Mouse (Mus musculus) intestine, embryonic 15.5 days (tissue): ENCODE data around the gene Pnn. TPM values are rescaled to one million over a fixed set of nuclear protein-coding genes. Genes with fewer than 3 reads are reported as not detected.
A peak's percentile ranks its signal among the peaks of the same experiment; 100 is the strongest.

ENCODE experiments used
- ATAC-seq: fragments of 200-750 bp; cut with Nextera tagmentation; 2 replicates; pipeline ENCODE4 v1.8.0; 2017; ENCODE audit warnings: moderate TSS enrichment, moderate library complexity
- H3K27ac ChIP-seq: fragments of 300-500 bp; sonication (generic); 2 replicates; pipeline ENCODE4 v1.5.1; 2015; ENCODE audit warnings: mild to moderate bottlenecking, inconsistent platforms
- H3K27me3 ChIP-seq: fragments of 300-500 bp; sonication (generic); replicated peaks from 2 replicates; pipeline ENCODE4 v1.6.1; 2015; ENCODE audit warnings: inconsistent platforms
- H3K36me3 ChIP-seq: fragments of 300-500 bp; sonication (generic); 2 replicates; pipeline ENCODE4 v1.6.1; 2015; ENCODE audit warnings: inconsistent platforms
- H3K4me1 ChIP-seq: fragments of 300-500 bp; sonication (generic); replicated peaks from 2 replicates; pipeline ENCODE4 v1.6.1; 2015; ENCODE audit warnings: inconsistent platforms
- H3K4me2 ChIP-seq: fragments of 300-500 bp; sonication (generic); replicated peaks from 2 replicates; pipeline ENCODE4 v1.6.1; 2015; ENCODE audit warnings: mild to moderate bottlenecking, inconsistent platforms
- H3K4me3 ChIP-seq: fragments of 300-500 bp; sonication (generic); replicated peaks from 2 replicates; pipeline ENCODE4 v1.5.1; 2015; ENCODE audit warnings: inconsistent platforms
- H3K9ac ChIP-seq: fragments of 300-500 bp; sonication (generic); 2 replicates; pipeline ENCODE4 v1.6.1; 2015; ENCODE audit warnings: inconsistent platforms
- H3K9me3 ChIP-seq: fragments of 300-500 bp; sonication (generic); 2 replicates; pipeline ENCODE4 v1.6.1; 2016; ENCODE audit warnings: inconsistent platforms
- WGBS: fragments of 180-500 bp; shearing (Covaris S2); methylation state at CpG from one replicate; pipeline ENCODE4 v1.1.7; 2015; 5-methylcytosine and 5-hydroxymethylcytosine counted together
- polyA plus RNA-seq: library from polyadenylated mRNA; unstranded; fragments of >200 nt; fragmentation: Nextera tagmentation; extraction: Ambion mirVana; gene quantifications from 2 replicates; pipeline ENCODE4 v1.2.1, GENCODE M21; 2015

The Pnn gene
- 81.7 and 90.8 TPM in 2 replicates for polyA plus RNA-seq

- ATAC-seq = peak; percentile 99
- no peaks in the 10 kb centered on the region for H3K4me1 ChIP-seq
- under 1% methylated on average over 43 of the region's 43 CpGs for WGBS
Observed at GRCm38 (mm10) chr12:59066448-59067077, at the start of gene Pnn. TSS of gene Pnn (plus strand) at chr12:59066884.

DNA sequence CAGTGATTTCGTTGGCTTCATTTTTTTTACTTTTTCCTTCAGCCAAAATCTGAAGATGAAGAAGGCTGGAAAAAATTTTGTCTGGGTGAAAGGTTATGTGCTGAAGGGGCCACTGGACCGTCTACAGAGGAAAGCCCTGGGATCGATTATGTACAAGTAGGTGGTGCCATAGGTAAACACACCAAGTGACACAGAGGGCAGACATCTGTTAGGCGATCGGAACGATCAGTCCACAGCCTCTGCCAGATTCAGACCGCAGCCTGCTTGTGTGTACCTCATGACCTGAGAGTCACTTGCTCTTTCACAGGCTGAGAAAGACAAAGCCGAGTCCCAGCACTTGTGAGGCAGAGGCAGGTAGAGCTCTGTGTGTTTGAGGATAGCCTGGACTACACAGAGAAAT is 48.7 kb upstream of the Pnn start:
- Histone ChIP-seq H3K36me3 (no peaks in the 10 kb centered on the region), H3K9me3 (no peaks in the 10 kb centered on the region), H3K27me3 (no peaks in the 10 kb centered on the region), H3K4me3 (no peak overlapping the region), H3K9ac (no peak overlapping the region), H3K4me1 (no peaks in the 10 kb centered on the region), H3K4me2 (no peak overlapping the region), H3K27ac (no peak overlapping the region)
- no peak for ATAC-seq
- WGBS = 83% methylated on average over 8 of the region's 8 CpGs

More at GRCm38 (mm10) chr12:59066448-59067077, at the start of gene Pnn:
- peak within 1 kb of the TSS; percentile 90 for H3K27ac ChIP-seq
- H3K9ac ChIP-seq = peak within 1 kb of the TSS; percentile 96
- peaks cover 18% of the 10 kb centered on the region for H3K36me3 ChIP-seq
- H3K27me3 ChIP-seq = no peaks in the 10 kb centered on the region
- peak within 1 kb of the TSS; percentile 84 for H3K4me3 ChIP-seq
- peak within 1 kb of the TSS; percentile 71 for H3K4me2 ChIP-seq
- no peaks in the 10 kb centered on the region for H3K9me3 ChIP-seq

- Histone ChIP-seq H3K27ac (no peak overlapping the region), H3K4me3 (no peak overlapping the region), H3K4me1 (no peaks in the 10 kb centered on the region), H3K4me2 (no peak overlapping the region), H3K36me3 (no peaks in the 10 kb centered on the region), H3K9ac (no peak overlapping the region), H3K27me3 (no peaks in the 10 kb centered on the region), H3K9me3 (no peaks in the 10 kb centered on the region)
- WGBS = 88% methylated on average over 2 of the region's 2 CpGs
- no peak for ATAC-seq
Observed at GRCm38 (mm10) chr12:59019891-59020290, 46.8 kb upstream of the Pnn start.

DNA sequence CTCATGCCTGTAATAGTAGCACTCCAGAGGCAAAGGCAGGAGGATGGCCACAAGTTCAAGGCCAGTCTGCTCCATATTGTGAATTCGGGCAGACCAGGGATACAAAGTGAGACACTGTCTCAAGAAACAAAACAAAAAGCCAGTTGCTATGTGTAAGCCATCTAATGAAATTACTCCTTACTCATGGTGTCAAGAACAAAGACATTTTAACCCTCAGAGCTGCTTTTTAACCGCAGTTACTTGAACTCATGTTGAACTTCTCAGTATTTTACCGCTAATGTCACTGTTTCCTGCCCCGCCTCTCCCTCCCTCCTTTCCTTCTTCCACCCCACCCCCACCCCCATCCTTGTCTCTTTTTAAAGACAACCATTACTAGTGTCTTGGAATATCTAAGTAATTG is 45.4 kb upstream of the Pnn start:
- no peak overlapping the region for H3K27ac ChIP-seq
- no peak overlapping the region for H3K4me3 ChIP-seq
- H3K36me3 ChIP-seq = no peaks in the 10 kb centered on the region
- 81% methylated on average over 4 of the region's 4 CpGs for WGBS
- no peak overlapping the region for H3K4me2 ChIP-seq
- H3K9ac ChIP-seq = no peak overlapping the region
- H3K9me3 ChIP-seq = no peaks in the 10 kb centered on the region
- no peak for ATAC-seq
- no peaks in the 10 kb centered on the region for H3K27me3 ChIP-seq
- H3K4me1 ChIP-seq = no peaks in the 10 kb centered on the region

DNA sequence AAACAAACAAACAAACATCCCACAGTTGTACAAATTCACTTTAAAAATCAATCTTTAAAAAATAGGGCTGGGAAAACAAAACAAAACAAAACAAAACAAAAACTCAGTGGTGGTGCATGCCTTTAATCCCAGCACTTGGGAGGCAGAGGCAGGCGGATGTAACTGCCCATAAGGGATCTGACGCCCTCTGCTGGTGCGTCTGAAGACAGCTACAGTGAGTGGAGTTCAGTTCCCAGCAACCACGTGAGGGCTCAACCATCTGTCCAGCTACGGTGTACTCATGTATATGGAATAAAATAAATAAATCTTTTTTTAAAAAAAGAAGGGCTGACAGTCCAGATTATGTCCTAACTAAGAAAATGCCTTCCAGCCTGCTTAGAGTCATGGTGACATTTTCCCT is 34.6 kb upstream of the Pnn start:
- Histone ChIP-seq H3K9ac (no peak overlapping the region), H3K4me1 (no peaks in the 10 kb centered on the region), H3K4me3 (no peak overlapping the region), H3K36me3 (peaks cover 4% of the 10 kb centered on the region; the same call in 1 of the 2 replicates), H3K27ac (no peak overlapping the region), H3K27me3 (no peaks in the 10 kb centered on the region), H3K4me2 (no peak overlapping the region), H3K9me3 (no peaks in the 10 kb centered on the region)
- no peak for ATAC-seq
- WGBS = 66% methylated on average over 5 of the region's 5 CpGs

DNA sequence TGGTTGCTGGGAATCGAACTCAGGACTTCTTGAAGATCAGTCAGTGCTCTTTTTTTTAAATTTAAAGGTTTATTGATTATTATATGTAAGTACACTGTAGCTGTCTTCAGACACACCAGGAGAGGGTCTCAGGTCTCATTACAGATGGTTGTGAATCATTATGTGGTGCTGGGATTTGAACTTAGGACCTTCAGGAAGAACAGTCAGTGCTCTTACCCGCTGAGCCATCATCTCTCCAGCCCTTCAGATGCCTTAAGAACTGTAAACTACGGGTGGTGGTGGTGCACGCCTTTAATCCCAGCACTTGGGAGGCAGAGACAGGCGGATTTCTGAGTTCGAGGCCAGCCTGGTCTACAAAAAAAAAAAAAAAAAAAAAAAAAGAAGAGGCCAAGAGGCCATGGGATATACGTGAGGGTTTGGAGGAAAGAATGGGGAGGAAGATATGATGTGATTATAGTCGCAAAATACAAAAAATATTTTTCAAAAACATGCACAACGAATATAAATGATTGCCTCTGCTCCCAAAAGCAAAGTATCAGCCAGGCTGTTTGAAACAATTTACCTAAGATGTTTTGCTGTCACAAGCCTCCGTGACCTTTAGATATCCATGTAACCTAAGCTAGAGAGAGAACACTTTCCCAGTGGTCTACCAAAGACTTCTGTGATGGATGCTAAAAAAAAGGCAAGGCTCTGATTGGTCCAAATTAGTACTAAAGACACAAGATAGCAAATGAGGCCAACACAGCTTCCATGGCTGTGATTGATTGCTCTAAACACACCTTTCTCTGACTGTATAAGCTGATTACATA is 27.3 kb upstream of the Pnn start:
- H3K27ac ChIP-seq = no peak overlapping the region
- WGBS = 68% methylated on average over 10 of the region's 10 CpGs
- ATAC-seq = no peak; the same call in 1 of the 2 replicates
- no peaks in the 10 kb centered on the region for H3K9me3 ChIP-seq
- H3K4me1 ChIP-seq = no peaks in the 10 kb centered on the region
- H3K4me2 ChIP-seq = no peak overlapping the region; the same call in 1 of the 2 replicates
- H3K4me3 ChIP-seq = no peak overlapping the region
- H3K9ac ChIP-seq = no peak overlapping the region
- H3K27me3 ChIP-seq = no peaks in the 10 kb centered on the region
- peaks cover 10% of the 10 kb centered on the region; the same call in 1 of the 2 replicates for H3K36me3 ChIP-seq

DNA sequence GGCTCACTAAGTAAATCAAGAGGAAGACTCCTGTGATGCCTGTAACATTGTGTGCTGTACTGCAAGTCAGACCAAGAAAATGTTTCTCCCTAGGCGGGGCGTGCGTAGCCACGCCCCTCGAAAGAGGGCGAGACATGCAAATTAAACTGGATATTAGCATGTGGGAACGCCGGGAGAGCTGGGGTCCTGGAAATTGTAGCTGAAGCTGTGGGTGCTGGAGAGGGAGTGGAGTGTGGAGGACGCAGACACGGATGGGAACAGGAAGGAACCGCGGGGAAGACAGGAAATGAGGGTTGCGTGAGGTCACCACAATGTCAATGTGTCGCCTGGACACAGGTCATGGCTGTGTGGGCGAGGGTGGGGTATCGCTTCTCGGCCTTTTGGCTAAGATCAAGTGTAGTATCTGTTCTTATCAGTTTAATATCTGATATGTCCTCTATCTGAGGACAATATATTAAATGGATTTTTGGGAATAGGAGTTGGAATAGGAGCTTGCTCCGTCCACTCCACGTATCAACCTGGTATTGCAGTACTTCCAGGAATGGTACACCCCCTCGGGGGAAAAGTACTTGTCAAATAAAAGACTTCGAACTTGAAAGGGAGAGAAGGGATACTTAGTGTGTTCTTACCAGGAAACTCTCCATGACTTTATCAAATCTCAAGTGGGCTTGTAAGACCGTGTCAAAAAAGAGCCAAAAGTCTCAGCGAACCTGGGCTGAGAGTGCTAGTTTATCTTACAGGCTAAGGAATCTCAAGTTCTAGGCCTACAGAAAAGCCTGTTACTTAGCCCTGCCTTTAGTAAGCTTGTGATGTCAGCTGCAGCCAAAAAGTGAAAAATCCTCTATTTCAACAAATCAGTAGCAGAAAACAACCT is 26.5 kb upstream of the Pnn start:
- peak; percentile 93 for ATAC-seq
- Histone ChIP-seq H3K4me1 (no peaks in the 10 kb centered on the region), H3K36me3 (peaks cover 10% of the 10 kb centered on the region; the same call in 1 of the 2 replicates), H3K9ac (no peak overlapping the region; the same call in 1 of the 2 replicates), H3K27ac (peak overlapping the region; percentile 90), H3K4me3 (0 out of 2 replicates have a peak overlapping the region, but pooled peaks have one; percentile 6), H3K9me3 (no peaks in the 10 kb centered on the region), H3K4me2 (peak overlapping the region; percentile 45), H3K27me3 (no peaks in the 10 kb centered on the region)
- WGBS = 10% methylated on average over 23 of the region's 23 CpGs

DNA sequence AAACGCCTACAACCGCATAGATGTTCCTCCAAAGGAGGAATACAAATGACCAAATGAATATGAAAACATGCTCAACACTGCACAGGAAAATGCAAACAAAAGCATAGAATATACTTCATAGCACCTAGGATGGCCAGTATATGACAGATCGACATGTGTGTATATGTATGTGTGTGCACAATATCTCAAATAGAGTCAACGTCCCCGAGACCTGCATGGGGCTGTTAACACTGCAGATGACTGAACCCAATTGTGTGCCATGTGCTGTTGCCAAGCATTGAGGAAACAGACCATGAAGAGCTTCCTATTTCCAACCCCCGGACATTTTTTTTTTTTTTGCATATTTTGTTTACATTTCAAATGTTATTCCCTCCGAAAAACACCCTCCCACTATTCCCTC is 25.8 kb upstream of the Pnn start:
- Histone ChIP-seq H3K4me3 (no peak overlapping the region), H3K4me1 (no peaks in the 10 kb centered on the region), H3K27me3 (no peaks in the 10 kb centered on the region), H3K9ac (no peak overlapping the region), H3K9me3 (no peaks in the 10 kb centered on the region), H3K27ac (peak overlapping the region; percentile 90; the same call in 1 of the 2 replicates), H3K36me3 (peaks cover 13% of the 10 kb centered on the region; the same call in 1 of the 2 replicates), H3K4me2 (no peak overlapping the region)
- peak; percentile 23 for ATAC-seq
- 36% methylated on average over 7 of the region's 7 CpGs for WGBS

DNA sequence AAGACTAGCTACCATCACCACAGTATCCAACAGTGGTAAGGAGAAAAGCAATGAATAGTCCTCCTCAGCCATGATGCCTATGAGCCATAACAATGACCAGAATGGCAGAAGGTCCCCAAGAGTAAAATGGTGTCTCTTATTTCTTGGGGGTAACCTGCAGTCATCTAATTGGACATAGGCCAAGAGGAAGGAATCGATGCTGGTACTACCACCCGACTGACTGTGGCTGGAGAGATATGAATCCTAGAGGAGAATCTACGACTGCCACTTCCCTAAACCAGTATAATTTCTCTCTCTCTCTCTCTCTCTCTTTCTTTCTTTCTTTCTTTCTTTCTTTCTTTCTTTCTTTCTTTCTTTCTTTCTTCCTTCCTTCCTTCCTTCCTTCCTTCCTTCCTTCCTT is 14.2 kb upstream of the Pnn start:
- ATAC-seq = no peak
- Histone ChIP-seq H3K9me3 (no peaks in the 10 kb centered on the region), H3K27me3 (no peaks in the 10 kb centered on the region), H3K9ac (no peak overlapping the region), H3K4me2 (no peak overlapping the region), H3K36me3 (peaks cover 16% of the 10 kb centered on the region; the same call in 1 of the 2 replicates), H3K4me1 (no peaks in the 10 kb centered on the region), H3K4me3 (no peak overlapping the region), H3K27ac (no peak overlapping the region)
- 87% methylated on average over 3 of the region's 3 CpGs for WGBS

GRCm38 (mm10) chr12:59053166-59053565 is 13.5 kb upstream of the Pnn start:
- Histone ChIP-seq H3K4me2 (no peak overlapping the region), H3K27ac (no peak overlapping the region), H3K9me3 (no peaks in the 10 kb centered on the region), H3K36me3 (peaks cover 18% of the 10 kb centered on the region; the same call in 1 of the 2 replicates), H3K27me3 (no peaks in the 10 kb centered on the region), H3K9ac (no peak overlapping the region), H3K4me3 (no peak overlapping the region), H3K4me1 (no peaks in the 10 kb centered on the region)
- 84% methylated on average over 5 of the region's 5 CpGs for WGBS
- ATAC-seq = no peak

GRCm38 (mm10) chr12:59053976-59054375 is 12.7 kb upstream of the Pnn start:
- Histone ChIP-seq H3K4me3 (no peak overlapping the region), H3K27me3 (no peaks in the 10 kb centered on the region), H3K9me3 (no peaks in the 10 kb centered on the region), H3K4me2 (no peak overlapping the region), H3K27ac (no peak overlapping the region), H3K4me1 (no peaks in the 10 kb centered on the region), H3K36me3 (peaks cover 18% of the 10 kb centered on the region; the same call in 1 of the 2 replicates), H3K9ac (no peak overlapping the region)
- no peak for ATAC-seq
